Mouse (Mus musculus): ENCODE results near the gene Cacna2d1. TPM values are rescaled to one million over a fixed set of nuclear protein-coding genes. Genes with fewer than 3 reads are reported as not detected.

The Cacna2d1 gene
- total RNA-seq (2023) = under 1 TPM in 1 of 2 experiments, not detected in 1; 0.13 TPM

GRCm38 (mm10) chr5:15934376-15935233, at the start of gene Cacna2d1:
Gene Cacna2d1 (plus strand): TSS chr5:15934691.

Other genes with a start within 250 kb of the Cacna2d1 start
- gene Speer4c, start 220.4 kb upstream of the Cacna2d1 start, total RNA-seq (2023) = not detected